Mouse (Mus musculus) hindbrain, embryonic 12.5 days (tissue): ENCODE measurements around the gene Rtl4. TPM values are rescaled to one million over a fixed set of nuclear protein-coding genes. Genes with fewer than 3 reads are reported as not detected.

ENCODE experiments used
- ATAC-seq: fragments of 200-750 bp; cut with Nextera tagmentation; 2 replicates; pipeline ENCODE4 v1.8.0; 2017; ENCODE audit warnings: moderate TSS enrichment; ENCODE audit not compliant: low FRiP score
- H3K27ac ChIP-seq: fragments of 300-500 bp; sonication (generic); 2 replicates; pipeline ENCODE4 v1.5.1; 2016; ENCODE audit warnings: mild to moderate bottlenecking
- H3K27me3 ChIP-seq: fragments of 300-500 bp; sonication (generic); 2 replicates; pipeline ENCODE4 v1.6.1; 2016; ENCODE audit warnings: mild to moderate bottlenecking
- H3K36me3 ChIP-seq: fragments of 300-500 bp; sonication (generic); 2 replicates; pipeline ENCODE4 v1.6.1; 2016; ENCODE audit warnings: mild to moderate bottlenecking
- H3K4me1 ChIP-seq: fragments of 300-500 bp; sonication (generic); 2 replicates; pipeline ENCODE4 v1.6.1; 2016
- H3K4me2 ChIP-seq: fragments of 300-500 bp; sonication (generic); replicated peaks from 2 replicates; pipeline ENCODE4 v1.6.1; 2016; ENCODE audit warnings: mild to moderate bottlenecking
- H3K4me3 ChIP-seq: fragments of 300-500 bp; sonication (generic); 2 replicates; pipeline ENCODE4 v1.5.1; 2016; ENCODE audit warnings: mild to moderate bottlenecking
- H3K9ac ChIP-seq: fragments of 300-500 bp; sonication (generic); 2 replicates; pipeline ENCODE4 v1.6.1; 2016; ENCODE audit warnings: mild to moderate bottlenecking, moderate library complexity
- H3K9me3 ChIP-seq: fragments of 300-500 bp; sonication (generic); replicated peaks from 2 replicates; pipeline ENCODE4 v1.6.1; 2016; ENCODE audit warnings: mild to moderate bottlenecking
- WGBS: fragments of 180-500 bp; shearing (Covaris S2); methylation state at CpG from one replicate; pipeline ENCODE4 v1.1.7; 2016; 5-methylcytosine and 5-hydroxymethylcytosine counted together
- polyA plus RNA-seq: library from polyadenylated mRNA; unstranded; fragments of >200 nt; fragmentation: Nextera tagmentation; extraction: Ambion mirVana; gene quantifications from 2 replicates; pipeline ENCODE4 v1.2.1, GENCODE M21; 2016

Rtl4 gene
- 0.34 and 0.57 TPM in 2 replicates for polyA plus RNA-seq

DNA sequence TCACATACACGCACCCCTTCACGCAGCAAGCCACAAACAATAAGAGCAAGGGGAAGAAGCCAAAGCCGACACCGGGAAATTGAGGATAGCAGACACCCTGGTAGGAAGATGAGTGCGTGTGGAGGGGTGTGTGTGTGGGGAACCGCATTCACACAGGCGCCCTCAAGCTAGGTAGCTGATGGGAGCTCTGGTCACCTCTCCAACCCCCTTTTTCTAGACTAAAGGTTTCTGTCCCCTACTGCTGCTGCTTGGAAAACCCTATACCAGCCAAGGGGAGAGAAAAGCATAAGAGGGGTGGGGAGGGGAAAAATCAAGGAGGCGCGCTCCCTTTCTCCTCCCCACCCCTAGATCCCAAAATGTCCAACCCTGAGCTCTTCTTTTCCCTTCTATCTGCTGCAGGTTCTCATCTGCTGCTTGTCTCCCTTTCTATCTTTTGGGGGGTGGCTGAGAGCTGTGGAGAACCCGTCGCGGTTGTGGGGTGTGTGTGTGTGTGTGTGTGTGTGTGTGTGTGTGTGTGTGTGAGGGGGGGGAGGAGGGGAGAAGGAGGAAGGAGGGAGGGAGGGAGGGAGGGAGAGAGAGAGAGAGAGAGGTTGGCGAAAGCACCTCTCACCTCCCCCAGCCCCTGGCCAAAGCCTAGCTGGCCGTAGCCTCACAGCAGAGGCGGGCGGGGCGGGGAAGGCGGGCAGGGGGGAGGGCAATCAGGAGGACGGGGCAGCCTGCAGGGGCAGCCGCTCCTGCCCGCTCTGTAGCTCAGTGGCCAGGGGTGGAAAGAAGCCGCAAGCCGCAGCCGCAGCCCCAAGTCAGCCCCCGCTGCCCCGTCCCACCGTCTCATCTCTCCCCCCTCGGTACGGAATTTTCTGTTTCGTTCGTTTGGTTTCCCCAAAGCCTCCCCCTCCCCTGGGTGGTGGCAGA, at the start of gene Rtl4:
Gene Rtl4 (plus strand): TSS at position 701 of the 912 bp plus-strand sequence.
- no peaks in the 10 kb centered on the region for H3K36me3 ChIP-seq
- H3K4me3 ChIP-seq: peak within 1 kb of the TSS; percentile 44
- H3K4me2 ChIP-seq: peak within 1 kb of the TSS; percentile 67
- ATAC-seq: peak; percentile 77
- no peaks in the 10 kb centered on the region for H3K9me3 ChIP-seq
- WGBS: 35% methylated on average over 18 of the region's 31 CpGs
- H3K27me3 ChIP-seq: peaks cover 45% of the 10 kb centered on the region
- H3K9ac ChIP-seq: peak within 1 kb of the TSS; percentile 57
- H3K27ac ChIP-seq: no peak within 1 kb of the TSS
- H3K4me1 ChIP-seq: no peaks in the 10 kb centered on the region

DNA sequence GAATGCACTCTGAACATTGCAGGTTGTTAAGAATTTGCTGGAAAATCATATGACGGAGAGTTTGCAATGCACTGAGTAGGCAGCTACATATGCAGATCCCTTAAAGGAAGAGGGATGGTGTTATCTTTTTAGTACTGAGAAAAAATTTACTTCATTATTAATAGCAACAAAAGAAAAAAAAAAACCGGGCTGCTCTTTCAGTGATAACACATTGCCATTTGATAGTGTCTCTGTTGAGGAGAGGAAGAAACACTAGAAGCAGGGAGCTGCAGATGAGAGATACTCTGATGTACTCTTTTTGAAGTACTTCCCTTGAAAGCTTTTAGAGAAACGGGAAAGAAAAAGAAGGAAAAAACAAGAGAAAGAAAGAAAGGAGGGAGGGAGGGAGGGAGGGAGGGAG, 44.0 kb upstream of the Rtl4 start:
- Histone ChIP-seq H3K4me3 (no peak overlapping the region), H3K4me2 (no peak overlapping the region), H3K9ac (no peak overlapping the region), H3K36me3 (no peaks in the 10 kb centered on the region), H3K27me3 (no peaks in the 10 kb centered on the region), H3K27ac (no peak overlapping the region), H3K9me3 (no peaks in the 10 kb centered on the region), H3K4me1 (no peaks in the 10 kb centered on the region)
- no peak for ATAC-seq
- 76% methylated on average over 2 of the region's 3 CpGs for WGBS

DNA sequence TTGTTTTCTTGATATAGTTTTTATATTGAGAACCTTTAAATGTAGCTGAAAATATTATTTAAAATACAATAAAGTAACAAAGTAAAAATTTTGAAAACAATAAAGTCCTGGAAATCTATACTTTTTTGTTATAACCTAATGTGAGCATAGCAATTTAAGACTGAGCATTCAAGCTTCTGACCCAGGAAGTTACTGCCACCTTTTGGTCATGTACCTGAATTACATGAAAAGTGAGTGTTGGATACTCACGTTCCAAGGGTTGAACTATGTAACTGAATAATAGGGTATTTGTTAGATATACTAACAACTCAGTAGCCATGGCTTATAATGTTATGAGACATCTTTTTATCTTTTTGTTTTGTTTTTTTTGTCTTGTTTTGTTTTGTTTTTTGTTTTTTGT, 43.3 kb upstream of the Rtl4 start:
- H3K36me3 ChIP-seq: no peaks in the 10 kb centered on the region
- no peak overlapping the region for H3K4me2 ChIP-seq
- no peak overlapping the region for H3K9ac ChIP-seq
- H3K9me3 ChIP-seq: no peaks in the 10 kb centered on the region
- ATAC-seq: no peak
- H3K4me3 ChIP-seq: no peak overlapping the region
- WGBS: 36% methylated on average over 1 of the region's 1 CpGs
- no peaks in the 10 kb centered on the region for H3K27me3 ChIP-seq
- no peaks in the 10 kb centered on the region for H3K4me1 ChIP-seq
- no peak overlapping the region for H3K27ac ChIP-seq

DNA sequence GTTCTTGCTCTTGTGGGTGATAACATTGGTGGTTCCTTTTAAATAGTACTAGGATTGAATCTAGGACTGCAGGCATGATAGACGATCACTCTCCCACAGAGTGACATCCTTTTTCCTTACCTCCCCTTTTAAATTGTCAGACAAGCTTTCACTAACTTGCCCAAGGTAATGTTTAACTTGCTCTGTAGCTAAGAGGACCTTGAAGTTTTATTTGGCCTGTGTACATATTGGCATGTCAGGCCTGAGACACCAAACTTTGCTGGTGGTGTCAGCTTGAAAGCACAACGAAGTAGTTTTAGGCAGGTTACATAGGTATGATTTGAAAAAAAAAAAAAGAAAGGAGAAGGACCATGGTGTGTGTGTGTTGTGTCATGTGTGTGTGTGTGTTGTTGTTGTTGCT, 36.5 kb upstream of the Rtl4 start:
- no peaks in the 10 kb centered on the region for H3K36me3 ChIP-seq
- H3K4me3 ChIP-seq: no peak overlapping the region
- no peak overlapping the region for H3K27ac ChIP-seq
- H3K9me3 ChIP-seq: no peaks in the 10 kb centered on the region
- H3K4me1 ChIP-seq: no peaks in the 10 kb centered on the region
- H3K4me2 ChIP-seq: no peak overlapping the region
- WGBS: 75% methylated on average over 2 of the region's 2 CpGs
- ATAC-seq: no peak
- no peak overlapping the region for H3K9ac ChIP-seq
- no peaks in the 10 kb centered on the region for H3K27me3 ChIP-seq

DNA sequence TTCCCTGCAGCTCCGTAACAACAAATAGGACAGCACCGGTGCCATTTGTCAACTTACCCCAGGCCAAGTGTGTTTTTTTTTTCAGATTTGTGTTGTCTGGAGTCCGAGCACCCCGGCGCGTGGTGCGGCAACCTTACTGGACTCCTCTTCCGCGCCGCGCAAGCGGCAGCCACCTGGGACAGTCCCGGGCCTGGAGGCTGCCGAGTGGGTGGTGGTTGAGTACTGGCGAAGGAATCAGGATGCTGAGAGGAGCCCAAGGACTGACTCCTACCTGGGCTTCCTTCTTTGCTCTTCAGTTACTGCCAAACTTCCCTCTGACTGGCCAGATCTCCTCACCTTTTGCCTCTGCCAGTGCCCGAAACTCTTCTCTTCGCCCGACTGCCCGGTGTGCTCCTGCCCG, 965 bp upstream of the Rtl4 start:
- H3K9me3 ChIP-seq: no peaks in the 10 kb centered on the region
- H3K4me1 ChIP-seq: no peaks in the 10 kb centered on the region
- no peaks in the 10 kb centered on the region for H3K36me3 ChIP-seq
- peaks cover 45% of the 10 kb centered on the region for H3K27me3 ChIP-seq
- no peak overlapping the region for H3K27ac ChIP-seq
- peak overlapping the region; percentile 13; the same call in 1 of the 2 replicates for H3K9ac ChIP-seq
- 25% methylated on average over 19 of the region's 20 CpGs for WGBS
- H3K4me2 ChIP-seq: peak overlapping the region; percentile 67
- peak overlapping the region; percentile 44 for H3K4me3 ChIP-seq
- no peak for ATAC-seq

DNA sequence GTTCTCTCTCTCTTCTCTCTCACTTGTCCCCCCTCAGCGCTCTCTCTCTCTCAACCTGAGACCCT, 733 bp upstream of the Rtl4 start, which contains the start of gene Trpc5:
Gene Trpc5 (minus strand): TSS at position 39 of the 65 bp plus-strand sequence.
- Histone ChIP-seq H3K9me3 (no peaks in the 10 kb centered on the region), H3K4me3 (peak within 1 kb of the TSS; percentile 44), H3K27me3 (peaks cover 45% of the 10 kb centered on the region), H3K36me3 (no peaks in the 10 kb centered on the region), H3K27ac (no peak within 1 kb of the TSS), H3K9ac (peak within 1 kb of the TSS; percentile 57), H3K4me1 (no peaks in the 10 kb centered on the region), H3K4me2 (peak within 1 kb of the TSS; percentile 67)
- WGBS: 25% methylated on average over 1 of the region's 1 CpGs
- ATAC-seq: no peak

DNA sequence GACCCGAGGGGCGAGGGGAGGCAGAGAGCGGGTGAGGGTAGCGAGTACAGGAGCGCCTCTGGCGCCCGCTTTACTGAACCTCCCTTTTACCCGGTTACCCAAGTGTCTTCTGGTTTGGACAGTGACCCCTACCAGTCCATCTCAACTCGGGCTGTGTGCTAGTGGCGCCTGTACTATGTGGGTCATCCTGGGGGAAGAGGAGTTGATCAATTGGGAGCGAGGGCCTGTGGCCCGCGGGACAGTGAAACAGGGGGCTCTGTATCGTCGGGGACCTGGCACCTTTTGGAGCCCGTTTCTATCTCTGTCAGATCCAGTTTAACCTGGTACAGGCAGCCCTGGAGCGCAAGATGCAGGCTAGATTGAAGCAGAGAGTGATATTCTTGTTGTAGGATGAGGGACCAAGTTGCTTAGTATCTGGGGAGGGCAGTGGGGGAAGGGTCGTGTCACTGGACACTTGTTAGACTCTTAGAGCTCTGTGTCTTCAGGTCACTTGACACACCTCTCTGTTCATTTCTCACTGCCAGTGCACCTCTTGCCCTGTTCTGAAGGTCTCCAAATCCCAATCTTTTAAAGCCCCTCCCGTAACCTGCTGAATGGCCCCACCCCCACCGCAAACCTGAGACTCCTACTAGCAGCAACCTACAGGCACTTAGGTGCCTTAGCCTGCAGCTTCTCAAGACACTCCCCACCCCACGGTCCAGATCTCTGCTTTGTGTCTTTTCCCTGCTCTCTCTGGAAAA, 582 bp downstream of the Rtl4 start:
- no peaks in the 10 kb centered on the region for H3K9me3 ChIP-seq
- no peaks in the 10 kb centered on the region for H3K36me3 ChIP-seq
- H3K4me2 ChIP-seq: peak overlapping the region; percentile 67
- H3K27me3 ChIP-seq: peaks cover 45% of the 10 kb centered on the region
- H3K4me1 ChIP-seq: no peaks in the 10 kb centered on the region
- WGBS: 24% methylated on average over 21 of the region's 21 CpGs
- H3K4me3 ChIP-seq: peak overlapping the region; percentile 44
- H3K27ac ChIP-seq: no peak overlapping the region
- peak; percentile 75 for ATAC-seq
- H3K9ac ChIP-seq: peak overlapping the region; percentile 57

DNA sequence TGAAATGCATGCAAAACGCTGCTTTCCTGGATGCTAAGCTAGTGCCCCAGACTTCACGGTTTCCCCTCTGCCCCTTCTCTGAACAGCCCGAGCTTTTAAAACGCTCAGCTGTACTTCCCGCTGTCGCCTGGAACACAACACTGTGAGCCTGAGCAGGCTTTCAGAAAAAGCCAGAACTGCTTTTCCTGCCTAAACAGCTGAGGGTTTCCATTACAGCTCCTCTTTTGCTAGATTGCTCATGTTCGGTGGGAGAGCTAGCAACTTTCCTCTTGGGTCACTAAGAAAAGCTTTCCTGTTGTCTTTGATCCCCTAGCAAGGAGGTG, 1.1 kb downstream of the Rtl4 start:
- H3K4me3 ChIP-seq: peak overlapping the region; percentile 44; the same call in 1 of the 2 replicates
- peak overlapping the region; percentile 67 for H3K4me2 ChIP-seq
- H3K27me3 ChIP-seq: peaks cover 45% of the 10 kb centered on the region
- no peak overlapping the region for H3K9ac ChIP-seq
- no peaks in the 10 kb centered on the region for H3K4me1 ChIP-seq
- H3K9me3 ChIP-seq: no peaks in the 10 kb centered on the region
- ATAC-seq: no peak
- WGBS: 20% methylated on average over 7 of the region's 7 CpGs
- H3K27ac ChIP-seq: no peak overlapping the region
- H3K36me3 ChIP-seq: no peaks in the 10 kb centered on the region

DNA sequence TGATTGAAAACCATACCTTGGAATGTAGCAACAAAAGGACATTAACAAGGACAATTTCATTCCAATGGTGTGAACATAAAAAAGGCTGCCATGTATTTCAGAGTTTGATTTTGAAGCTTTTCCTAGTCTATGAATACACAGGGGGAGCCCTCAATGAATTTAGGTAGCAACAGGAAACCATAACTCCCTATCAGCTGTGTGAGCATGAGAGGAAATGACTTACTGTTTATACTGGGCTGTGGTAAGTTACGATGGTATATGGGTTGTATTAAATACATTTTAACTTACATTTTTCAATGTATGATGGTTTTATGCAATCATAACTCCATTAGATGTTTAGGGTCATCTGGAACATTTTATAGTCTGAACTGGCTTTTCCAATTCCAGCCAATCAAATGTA, 27.6 kb downstream of the Rtl4 start:
- H3K4me2 ChIP-seq: no peak overlapping the region
- ATAC-seq: no peak
- H3K4me1 ChIP-seq: no peaks in the 10 kb centered on the region
- no peaks in the 10 kb centered on the region for H3K9me3 ChIP-seq
- no peaks in the 10 kb centered on the region for H3K27me3 ChIP-seq
- H3K9ac ChIP-seq: no peak overlapping the region
- H3K4me3 ChIP-seq: no peak overlapping the region
- H3K27ac ChIP-seq: no peak overlapping the region
- WGBS: 94% methylated on average over 1 of the region's 1 CpGs
- no peaks in the 10 kb centered on the region for H3K36me3 ChIP-seq

DNA sequence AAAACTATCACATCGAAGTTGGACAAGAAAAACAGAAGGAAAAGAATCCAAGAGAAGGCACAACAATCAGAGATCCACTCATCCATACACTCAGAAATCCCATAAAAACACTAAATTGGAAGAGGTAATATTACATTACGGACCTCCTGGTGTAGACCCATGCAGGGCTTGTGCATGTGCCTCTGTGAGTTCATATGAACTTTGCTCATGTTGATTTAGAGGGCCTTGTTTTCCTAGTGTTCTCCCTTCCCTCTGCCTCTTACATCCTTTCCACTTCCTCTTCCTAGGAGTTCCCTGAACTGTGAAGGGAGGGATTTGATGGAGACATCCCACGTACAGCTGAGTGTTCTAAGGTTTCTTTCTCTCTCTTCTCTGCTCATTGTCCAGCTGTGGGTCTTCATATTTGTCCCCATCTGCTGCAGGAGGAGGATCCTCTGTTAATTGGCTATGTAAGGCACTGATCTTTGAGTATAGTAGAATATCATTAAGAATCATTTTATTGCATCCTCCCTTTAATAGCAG, 58.9 kb downstream of the Rtl4 start:
- Histone ChIP-seq H3K9me3 (no peaks in the 10 kb centered on the region), H3K27ac (no peak overlapping the region), H3K4me1 (no peaks in the 10 kb centered on the region), H3K36me3 (no peaks in the 10 kb centered on the region), H3K9ac (no peak overlapping the region), H3K27me3 (no peaks in the 10 kb centered on the region), H3K4me3 (no peak overlapping the region), H3K4me2 (no peak overlapping the region)
- WGBS: 86% methylated on average over 3 of the region's 3 CpGs
- ATAC-seq: no peak

DNA sequence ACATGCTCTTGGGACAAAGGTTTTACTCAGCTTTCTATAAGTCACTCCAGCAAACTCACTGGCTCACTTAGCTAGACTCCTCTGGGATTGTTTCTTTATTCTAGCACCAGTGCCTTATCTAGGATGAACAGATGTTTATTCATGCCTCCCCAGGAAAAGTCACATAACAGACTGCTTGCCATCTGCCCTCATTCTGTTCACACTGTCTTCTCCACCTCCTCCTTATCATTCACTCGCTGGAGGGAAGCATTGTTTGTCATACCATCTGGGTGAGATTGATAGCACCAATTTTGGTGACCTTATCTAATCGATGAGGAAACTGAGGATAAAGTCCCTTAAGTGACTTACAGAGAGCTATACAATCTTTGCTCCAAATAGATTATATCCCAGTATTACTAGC, 298.3 kb downstream of the Rtl4 start:
- Histone ChIP-seq H3K4me1 (no peaks in the 10 kb centered on the region), H3K4me2 (no peak overlapping the region), H3K4me3 (no peak overlapping the region), H3K9me3 (no peaks in the 10 kb centered on the region), H3K9ac (no peak overlapping the region), H3K36me3 (no peaks in the 10 kb centered on the region), H3K27ac (no peak overlapping the region), H3K27me3 (no peaks in the 10 kb centered on the region)
- ATAC-seq: no peak
- 55% methylated on average over 2 of the region's 2 CpGs for WGBS

DNA sequence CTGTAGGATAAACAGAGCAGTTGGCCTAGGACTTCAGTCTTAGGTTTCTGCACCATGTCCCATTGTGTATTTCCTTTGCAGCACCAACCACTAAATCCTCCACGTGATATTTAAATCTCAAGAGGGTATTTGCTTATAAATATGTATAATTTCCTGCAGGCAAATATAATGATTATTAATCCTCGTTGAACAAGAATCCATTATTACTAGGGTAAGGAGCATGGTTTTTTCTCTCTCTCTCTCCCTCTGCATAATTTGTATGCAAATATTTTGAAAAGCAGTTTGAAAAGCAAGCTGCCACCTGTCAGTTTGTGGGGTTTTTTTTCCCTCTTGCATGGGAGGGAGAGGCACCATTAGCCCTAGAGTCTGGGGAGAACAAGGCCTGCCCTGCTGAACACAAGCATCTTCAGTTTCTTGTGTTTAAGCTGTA, 376.8 kb downstream of the Rtl4 start:
- Histone ChIP-seq H3K4me1 (no peaks in the 10 kb centered on the region), H3K27me3 (no peaks in the 10 kb centered on the region), H3K4me2 (no peak overlapping the region), H3K9ac (no peak overlapping the region), H3K9me3 (no peaks in the 10 kb centered on the region), H3K36me3 (no peaks in the 10 kb centered on the region), H3K4me3 (no peak overlapping the region), H3K27ac (no peak overlapping the region)
- 0 out of 2 replicates have a peak, but pooled peaks have one; percentile 29 for ATAC-seq
- WGBS: 35% methylated on average over 2 of the region's 2 CpGs

DNA sequence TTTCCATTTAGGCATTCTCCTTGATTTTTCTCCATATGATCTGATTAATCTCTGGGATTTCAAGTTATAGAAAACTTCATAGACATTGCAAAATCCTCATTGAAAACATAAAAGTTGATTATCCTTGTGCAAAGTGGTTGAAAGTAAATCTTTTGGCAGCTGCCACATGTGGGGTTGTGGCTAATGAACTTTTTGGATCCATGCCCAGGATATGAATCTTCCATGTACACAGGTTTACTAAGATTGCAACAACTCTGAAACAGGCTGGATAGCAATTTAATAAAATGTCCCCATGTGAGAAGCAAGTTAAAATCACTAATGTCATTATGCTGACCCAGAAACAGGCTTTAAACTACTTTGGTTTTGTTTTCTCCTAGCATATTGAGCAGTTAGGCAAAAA, 401.1 kb downstream of the Rtl4 start:
- Histone ChIP-seq H3K27ac (no peak overlapping the region), H3K4me1 (no peaks in the 10 kb centered on the region), H3K9ac (no peak overlapping the region), H3K36me3 (no peaks in the 10 kb centered on the region), H3K9me3 (no peaks in the 10 kb centered on the region), H3K4me2 (no peak overlapping the region), H3K4me3 (no peak overlapping the region), H3K27me3 (no peaks in the 10 kb centered on the region)
- no peak for ATAC-seq
